Mouse (Mus musculus) cerebellum, adult 2 months (tissue): ENCODE measurements around the gene Olfr836. TPM values are rescaled to one million over a fixed set of nuclear protein-coding genes. Genes with fewer than 3 reads are reported as not detected.
"Not testable (repeated sequence)": the region's sequence is repeated elsewhere in the genome, so short reads cannot be mapped to it uniquely, and the experiment has no call there.

Experiments used
- DNase-seq, 2 experiments: peaks; one replicate each; pipeline ENCODE4 v3.0.0; 2021
- H3K27ac ChIP-seq: fragments of 200-500 bp; 2 replicates; pipeline ENCODE4 v1.5.1; 2012; ENCODE audit warnings: low read length, control low read depth, inconsistent platforms; ENCODE audit not compliant: insufficient read depth
- H3K27me3 ChIP-seq: fragments of 200-500 bp; 2 replicates; pipeline ENCODE4 v1.6.1; 2012; ENCODE audit warnings: inconsistent platforms, mild to moderate bottlenecking, low read length, moderate library complexity; ENCODE audit not compliant: control insufficient read depth, insufficient read depth
- H3K4me1 ChIP-seq: fragments of 200-500 bp; 2 replicates; pipeline ENCODE4 v1.6.1; 2011; ENCODE audit warnings: low read length; ENCODE audit not compliant: control insufficient read depth, insufficient read depth
- H3K4me3 ChIP-seq: fragments of 200-500 bp; replicated peaks from 2 replicates; pipeline ENCODE3; 2011; ENCODE audit warnings: mild to moderate bottlenecking, low read depth, low read length, control low read depth; ENCODE audit not compliant: insufficient read depth
- CTCF ChIP-seq: fragments of 200-500 bp; IDR thresholded peaks from 2 replicates; pipeline ENCODE4 v1.5.1; 2011; ENCODE audit warnings: low read depth, mild to moderate bottlenecking, control low read depth, low read length, moderate library complexity, borderline replicate concordance; ENCODE audit not compliant: insufficient read depth
- POLR2A ChIP-seq: fragments of 200-500 bp; IDR thresholded peaks from 2 replicates; pipeline ENCODE4 v1.6.1; 2011; ENCODE audit warnings: low read length, control low read depth, borderline replicate concordance; ENCODE audit not compliant: insufficient read depth
- WGBS: fragments of 180-500 bp; shearing (Covaris S2); methylation state at CpG from one replicate; pipeline ENCODE4 v1.1.7; 2018; 5-methylcytosine and 5-hydroxymethylcytosine counted together
- polyA plus RNA-seq: library from polyadenylated mRNA; depleted of rRNA; stranded (reverse); fragments of >200 nt; gene quantifications from 2 replicates; pipeline ENCODE4 v1.2.3, GENCODE M21; 2012; rRNA removed

Olfr836 gene
- polyA plus RNA-seq: not detected in 2 replicates

- Histone ChIP-seq H3K4me1 (no peaks in the 10 kb centered on the region), H3K27me3 (no peaks in the 10 kb centered on the region), H3K4me3 (no peak within 1 kb of the TSS), H3K27ac (no peak within 1 kb of the TSS)
- DNase-seq: no peak
- TF ChIP-seq POLR2A (no peak), CTCF (no peak)
Measured at GRCm38 (mm10) chr9:19120082-19120481, at the start of gene Olfr836. Gene Olfr836, plus strand, starts transcription at chr9:19120382.

GRCm38 (mm10) chr9:19084986-19085385 lies 35.2 kb upstream of the Olfr836 start:
- DNase-seq: no peak
- Histone ChIP-seq H3K4me1 (no peaks in the 10 kb centered on the region), H3K27ac (no peak overlapping the region), H3K4me3 (no peak overlapping the region), H3K27me3 (no peaks in the 10 kb centered on the region)
- TF ChIP-seq POLR2A (no peak), CTCF (no peak)
- WGBS: 15% methylated on average over 3 of the region's 3 CpGs

GRCm38 (mm10) chr9:19092889-19093753 lies 27.1 kb upstream of the Olfr836 start:
- H3K4me3 ChIP-seq, H3K4me1 ChIP-seq, DNase-seq, H3K27ac ChIP-seq, H3K27me3 ChIP-seq: not testable (repeated sequence)
- 57% methylated on average over 6 of the region's 6 CpGs for WGBS

GRCm38 (mm10) chr9:19097286-19097685 lies 22.9 kb upstream of the Olfr836 start:
- no peak for DNase-seq
- WGBS: 90% methylated on average over 4 of the region's 4 CpGs

GRCm38 (mm10) chr9:19136017-19136416 lies 15.8 kb downstream of the Olfr836 start, which contains the start of gene Olfr837:
Gene Olfr837, plus strand, starts transcription at chr9:19136317.
- DNase-seq: no peak
- H3K4me1 ChIP-seq: no peaks in the 10 kb centered on the region
- no peaks in the 10 kb centered on the region for H3K27me3 ChIP-seq
- no peak for TF ChIP-seq POLR2A
- TF ChIP-seq CTCF: no peak
- 61% methylated on average over 1 of the region's 1 CpGs for WGBS
- H3K4me3 ChIP-seq: no peak within 1 kb of the TSS
- H3K27ac ChIP-seq: no peak within 1 kb of the TSS

More at GRCm38 (mm10) chr9:19097286-19097685, 22.9 kb upstream of the Olfr836 start:
- Histone ChIP-seq H3K4me1 (no peaks in the 10 kb centered on the region), H3K27me3 (no peaks in the 10 kb centered on the region), H3K4me3 (no peak overlapping the region), H3K27ac (no peak overlapping the region)
- no peak for TF ChIP-seq CTCF

Other genes with a start within 250 kb of the Olfr836 start
- not detected in 2 replicates for gene Olfr830, start 245.7 kb upstream of the Olfr836 start, polyA plus RNA-seq
- not detected in 2 replicates for gene Olfr832, start 183.3 kb upstream of the Olfr836 start, polyA plus RNA-seq
- not detected in 2 replicates for gene Olfr834, start 132.4 kb upstream of the Olfr836 start, polyA plus RNA-seq
- gene Olfr835, start 87.6 kb upstream of the Olfr836 start, polyA plus RNA-seq: not detected in 2 replicates
- not detected in 2 replicates for gene Olfr837, start 15.9 kb downstream of the Olfr836 start, polyA plus RNA-seq
- not detected in 2 replicates for gene Olfr839-ps1, start 56.9 kb downstream of the Olfr836 start, polyA plus RNA-seq
- gene Olfr843, start 131.6 kb downstream of the Olfr836 start, polyA plus RNA-seq: not detected in 2 replicates
- gene Olfr844, start 196.0 kb downstream of the Olfr836 start, polyA plus RNA-seq: not detected in 2 replicates
- not detected in 2 replicates for gene Olfr845, start 216.1 kb downstream of the Olfr836 start, polyA plus RNA-seq
- not detected in 2 replicates for gene Olfr846, start 243.6 kb downstream of the Olfr836 start, polyA plus RNA-seq